Mouse (Mus musculus): ENCODE measurements around the gene Golim4. TPM values are rescaled to one million over a fixed set of nuclear protein-coding genes. Genes with fewer than 3 reads are reported as not detected.
"Not testable (repeated sequence)": the region's sequence is repeated elsewhere in the genome, so short reads cannot be mapped to it uniquely, and the experiment has no call there.

Gene Golim4
- polyA plus RNA-seq (2015; fragmentation: Nextera tagmentation; extraction: Ambion mirVana), result 18.8 and 19.0 TPM in 2 replicates

DNA sequence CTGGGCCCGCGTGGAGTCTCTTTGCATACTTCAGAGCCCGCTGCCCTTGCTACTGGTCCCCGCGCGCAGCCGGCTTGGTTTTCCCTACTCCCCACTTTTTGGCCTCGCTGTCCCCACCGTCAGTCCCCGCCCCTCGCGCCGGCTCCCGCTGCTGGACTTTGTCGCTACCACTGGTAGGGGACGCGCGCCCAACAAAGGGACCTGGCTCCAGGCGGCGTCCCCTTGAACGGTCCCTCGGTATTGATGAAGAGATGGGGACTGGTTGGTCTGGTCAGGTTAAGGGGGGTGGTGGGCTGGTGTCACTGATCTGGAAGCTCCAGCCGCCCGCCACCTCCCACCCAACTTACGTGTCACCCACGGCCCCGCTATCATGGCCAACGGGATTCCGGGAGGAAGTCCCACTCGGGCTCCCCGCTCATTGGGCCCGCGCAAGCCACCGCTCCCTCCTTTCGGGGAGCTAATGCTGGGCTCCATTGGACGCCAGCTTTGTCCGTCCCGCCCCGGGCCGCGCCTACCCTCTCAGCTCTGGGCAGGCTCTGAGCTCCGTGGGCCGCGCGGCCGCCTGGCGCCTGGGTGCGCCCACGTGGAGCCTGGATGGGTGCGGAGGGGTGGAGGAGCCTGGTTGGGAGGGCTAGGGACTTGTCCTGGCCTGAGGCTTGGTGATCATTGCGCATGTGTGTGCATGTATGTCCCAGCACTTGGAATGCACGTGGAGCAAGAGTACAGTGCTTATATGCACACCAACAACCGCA, at the start of gene Golim4:
Gene Golim4, minus strand, starts transcription at position 399 of the 752 bp plus-strand sequence.
- H3K27ac ChIP-seq, result peak within 1 kb of the TSS; percentile 84

DNA sequence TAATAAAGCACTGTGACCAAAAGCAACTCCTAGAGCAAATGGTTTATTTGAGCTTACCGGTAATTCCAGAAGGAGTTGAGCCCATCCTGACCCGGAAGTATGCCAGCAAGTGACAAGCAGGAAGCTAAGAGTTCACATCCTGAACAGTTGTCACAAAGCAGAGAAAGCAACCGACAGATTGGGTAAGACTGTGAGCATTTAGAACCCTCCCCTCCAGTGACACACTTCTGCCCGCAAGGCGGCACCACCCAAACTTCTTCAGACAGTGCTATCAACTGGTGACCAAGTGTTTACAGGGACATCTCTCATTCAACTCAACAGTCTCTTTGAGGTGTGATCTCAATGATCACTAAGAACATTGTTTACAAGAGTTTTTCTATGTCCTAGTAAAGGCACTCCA, 48.9 kb upstream of the Golim4 start:
- no peak for ATAC-seq (replicated peaks)
- H3K9ac ChIP-seq, result no peak overlapping the region
- H3K27ac ChIP-seq, result no peak overlapping the region
- no peaks in the 10 kb centered on the region for H3K36me3 ChIP-seq (replicated peaks)
- H3K4me1 ChIP-seq, result no peaks in the 10 kb centered on the region
- no peak overlapping the region for H3K4me2 ChIP-seq
- H3K9me3 ChIP-seq, result no peaks in the 10 kb centered on the region
- no peak overlapping the region for H3K4me3 ChIP-seq
- 87% methylated on average over 5 of the region's 5 CpGs for WGBS
- H3K27me3 ChIP-seq (replicated peaks), result no peaks in the 10 kb centered on the region

More for the DNA sequence above, at the start of gene Golim4:
- under 1% methylated on average over 53 of the region's 53 CpGs for WGBS
- peak within 1 kb of the TSS; percentile 63 for H3K9ac ChIP-seq
- H3K4me2 ChIP-seq, result peak within 1 kb of the TSS; percentile 73
- peaks cover 32% of the 10 kb centered on the region for H3K4me1 ChIP-seq
- H3K36me3 ChIP-seq (replicated peaks), result no peaks in the 10 kb centered on the region
- no peaks in the 10 kb centered on the region for H3K9me3 ChIP-seq
- peak within 1 kb of the TSS; percentile 86 for H3K4me3 ChIP-seq
- peak; percentile 100 for ATAC-seq (replicated peaks)
- H3K27me3 ChIP-seq (replicated peaks), result no peaks in the 10 kb centered on the region

DNA sequence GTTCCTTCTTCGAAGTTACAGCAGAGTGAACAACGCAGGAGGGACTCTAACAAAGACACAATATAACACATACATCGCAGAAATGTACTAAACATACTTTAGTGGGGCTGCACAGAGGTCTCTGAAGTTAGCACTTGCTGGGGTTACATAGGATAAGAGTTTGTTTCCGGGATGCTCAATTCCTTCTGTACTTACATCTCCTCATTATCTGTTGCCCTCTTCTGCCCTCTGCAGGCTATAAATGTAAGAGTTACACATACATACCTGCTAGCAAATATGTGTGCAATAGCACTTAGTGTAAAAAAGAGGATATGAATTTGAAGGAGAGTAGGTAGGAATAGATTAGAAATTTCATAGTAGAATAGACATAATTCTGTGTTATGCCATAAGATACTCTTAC, 44.4 kb upstream of the Golim4 start:
- Histone ChIP-seq H3K27me3 (replicated peaks) (no peaks in the 10 kb centered on the region), H3K9me3 (no peaks in the 10 kb centered on the region), H3K9ac (no peak overlapping the region), H3K4me3 (no peak overlapping the region), H3K4me1 (no peaks in the 10 kb centered on the region), H3K36me3 (replicated peaks) (no peaks in the 10 kb centered on the region), H3K4me2 (no peak overlapping the region), H3K27ac (no peak overlapping the region)
- ATAC-seq (replicated peaks), result peak; percentile 88
- 49% methylated on average over 4 of the region's 4 CpGs for WGBS

DNA sequence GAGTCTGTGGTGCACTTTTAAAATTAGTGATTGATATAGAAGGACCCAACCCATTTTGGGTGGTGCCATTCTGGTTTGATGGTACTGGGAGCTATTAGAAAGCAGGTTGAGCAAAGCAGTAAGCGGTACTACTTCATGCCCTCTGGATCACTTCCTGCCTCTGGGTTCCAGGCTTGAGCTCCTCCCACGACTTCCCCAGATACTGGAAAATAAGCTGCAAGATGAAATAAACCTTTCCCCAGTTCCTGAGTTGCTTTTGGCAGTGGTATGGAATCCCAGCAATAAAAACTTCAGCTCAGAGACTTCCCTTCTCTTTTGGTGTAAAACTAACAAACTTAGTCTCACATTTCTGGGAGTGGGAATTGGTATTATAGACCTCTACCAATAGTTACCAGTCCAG, 43.7 kb upstream of the Golim4 start:
- Histone ChIP-seq H3K4me3 (no peak overlapping the region), H3K36me3 (replicated peaks) (no peaks in the 10 kb centered on the region), H3K9ac (no peak overlapping the region), H3K9me3 (no peaks in the 10 kb centered on the region), H3K4me2 (no peak overlapping the region), H3K27me3 (replicated peaks) (no peaks in the 10 kb centered on the region), H3K27ac (no peak overlapping the region), H3K4me1 (no peaks in the 10 kb centered on the region)
- WGBS, result 58% methylated on average over 2 of the region's 2 CpGs
- no peak for ATAC-seq (replicated peaks)

DNA sequence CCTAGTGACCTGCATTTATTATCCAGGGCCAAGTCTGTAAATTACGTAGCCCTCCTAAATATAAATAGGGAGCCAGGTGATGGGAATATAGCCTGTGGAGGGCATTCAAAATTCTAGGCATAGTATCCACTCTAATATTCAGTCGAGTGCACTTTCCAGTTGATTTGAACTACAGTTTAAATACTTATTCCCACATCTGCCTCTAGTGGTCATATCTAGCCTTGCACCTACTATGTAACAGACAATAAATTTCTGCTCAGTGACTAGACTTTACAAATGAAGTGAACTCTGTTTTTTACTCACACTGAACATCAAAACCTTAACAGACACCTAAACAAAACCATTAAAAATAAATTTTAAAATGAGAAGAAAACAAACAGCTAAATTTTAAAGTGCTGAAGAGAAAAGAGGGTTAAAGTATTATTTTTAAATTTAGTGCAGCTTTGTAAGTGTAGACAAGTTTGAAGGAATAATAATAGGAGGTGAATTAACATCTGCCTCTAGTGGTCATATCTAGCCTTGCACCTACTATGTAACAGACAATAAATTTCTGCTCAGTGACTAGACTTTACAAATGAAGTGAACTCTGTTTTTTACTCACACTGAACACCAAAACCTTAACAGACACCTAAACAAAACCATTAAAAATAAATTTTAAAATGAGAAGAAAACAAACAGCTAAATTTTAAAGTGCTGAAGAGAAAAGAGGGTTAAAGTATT, 24.4 kb upstream of the Golim4 start:
- not testable (repeated sequence) for H3K9ac ChIP-seq; H3K4me3 ChIP-seq; H3K9me3 ChIP-seq; H3K4me1 ChIP-seq; H3K4me2 ChIP-seq; H3K27me3 ChIP-seq (replicated peaks); H3K36me3 ChIP-seq (replicated peaks); H3K27ac ChIP-seq; ATAC-seq (replicated peaks)
- 83% methylated on average over 2 of the region's 2 CpGs for WGBS

DNA sequence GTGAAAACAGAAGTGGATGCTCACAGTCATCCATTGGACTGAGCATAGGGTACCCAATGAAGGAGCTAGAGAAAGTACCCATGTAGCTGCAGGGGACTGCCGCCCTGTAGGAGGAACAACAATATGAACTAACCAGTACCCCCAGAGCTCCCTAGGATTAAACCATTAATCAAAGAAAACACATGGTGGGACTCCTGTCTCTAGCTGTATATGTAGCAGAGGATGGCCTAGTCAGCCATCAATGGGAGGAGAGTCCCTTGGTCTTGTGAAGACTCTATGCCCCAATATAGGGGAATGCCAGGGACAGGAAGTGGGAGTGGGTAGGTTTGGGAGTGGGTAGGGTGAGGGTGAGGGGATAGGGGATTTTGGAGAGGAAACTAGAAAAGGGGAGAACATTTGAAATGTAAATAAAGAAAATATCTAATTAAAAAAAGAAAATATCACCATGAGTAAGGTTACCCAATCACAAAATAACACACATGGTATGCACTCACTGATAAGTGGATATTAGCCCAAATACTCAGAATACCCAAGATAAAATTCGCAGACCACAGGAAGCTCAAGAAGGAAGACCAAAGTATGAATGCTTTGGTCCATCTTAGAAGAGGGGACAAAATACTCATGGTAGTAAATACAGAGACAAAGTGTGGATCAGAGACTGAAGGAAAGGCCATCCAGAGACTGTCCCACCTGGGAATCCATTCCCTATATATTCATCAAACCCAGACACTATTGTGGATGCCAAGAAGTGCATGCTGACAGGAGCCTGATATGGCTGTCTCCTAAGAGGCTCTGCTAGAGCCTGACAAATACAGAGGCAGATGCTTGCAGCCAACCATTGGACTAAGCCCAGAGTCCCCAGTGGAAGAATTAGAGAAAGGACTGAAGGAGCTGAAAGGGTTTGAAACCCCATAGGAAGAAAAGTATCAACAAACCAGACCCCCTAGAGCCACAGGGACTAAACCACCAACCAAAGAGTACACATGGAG, 6.3 kb upstream of the Golim4 start:
- not testable (repeated sequence) for H3K4me3 ChIP-seq; H3K27me3 ChIP-seq (replicated peaks); H3K4me2 ChIP-seq; ATAC-seq (replicated peaks); H3K4me1 ChIP-seq; H3K9me3 ChIP-seq; H3K36me3 ChIP-seq (replicated peaks); H3K27ac ChIP-seq; H3K9ac ChIP-seq
- WGBS, result 92% methylated on average over 2 of the region's 2 CpGs

DNA sequence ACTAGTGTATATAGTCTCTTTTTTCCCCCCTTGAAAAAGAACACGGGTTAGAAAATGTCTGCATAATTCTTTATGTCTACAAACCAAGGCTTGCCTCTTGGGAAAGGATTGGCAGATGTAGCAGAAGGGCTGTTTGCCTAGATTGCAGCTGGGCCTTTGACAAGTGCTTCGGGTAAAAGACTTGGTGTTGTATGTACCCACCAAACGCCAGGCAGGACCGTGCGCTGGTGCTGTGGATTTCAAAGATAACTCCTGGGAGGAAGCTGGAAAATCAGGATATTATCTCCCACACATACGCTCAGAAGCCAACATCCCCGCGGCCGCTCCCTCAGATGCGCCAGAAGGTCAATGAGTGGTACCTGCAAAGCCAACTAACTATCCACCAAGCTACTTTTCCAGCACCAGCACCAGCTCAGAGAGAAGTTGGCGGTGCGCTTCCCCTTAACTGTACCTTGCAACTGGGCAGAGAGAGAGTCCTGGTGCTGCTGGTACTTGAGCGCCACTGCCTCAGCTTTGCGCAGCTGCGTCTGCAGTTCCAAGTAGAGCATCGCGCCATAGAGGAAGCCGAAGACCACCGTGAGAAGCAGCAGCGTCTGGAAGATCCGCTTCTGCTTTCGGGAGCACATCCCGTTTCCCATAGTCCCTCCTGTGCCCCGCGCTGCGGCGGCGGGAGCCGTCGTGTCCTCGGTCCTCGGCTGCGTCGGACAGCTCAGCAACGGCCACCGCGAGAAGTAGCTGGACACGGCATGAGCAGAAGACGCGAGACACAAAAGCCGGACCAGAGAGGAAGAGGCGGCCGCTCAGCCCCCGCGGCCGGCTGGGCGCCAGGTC, 873 bp downstream of the Golim4 start:
- no peaks in the 10 kb centered on the region for H3K27me3 ChIP-seq (replicated peaks)
- H3K4me2 ChIP-seq, result peak overlapping the region; percentile 73
- peak overlapping the region; percentile 86 for H3K4me3 ChIP-seq
- H3K9ac ChIP-seq, result peak overlapping the region; percentile 63
- peak; percentile 53 for ATAC-seq (replicated peaks)
- peak overlapping the region; percentile 84 for H3K27ac ChIP-seq
- peaks cover 32% of the 10 kb centered on the region for H3K4me1 ChIP-seq
- H3K36me3 ChIP-seq (replicated peaks), result no peaks in the 10 kb centered on the region
- H3K9me3 ChIP-seq, result no peaks in the 10 kb centered on the region
- under 1% methylated on average over 47 of the region's 47 CpGs for WGBS

DNA sequence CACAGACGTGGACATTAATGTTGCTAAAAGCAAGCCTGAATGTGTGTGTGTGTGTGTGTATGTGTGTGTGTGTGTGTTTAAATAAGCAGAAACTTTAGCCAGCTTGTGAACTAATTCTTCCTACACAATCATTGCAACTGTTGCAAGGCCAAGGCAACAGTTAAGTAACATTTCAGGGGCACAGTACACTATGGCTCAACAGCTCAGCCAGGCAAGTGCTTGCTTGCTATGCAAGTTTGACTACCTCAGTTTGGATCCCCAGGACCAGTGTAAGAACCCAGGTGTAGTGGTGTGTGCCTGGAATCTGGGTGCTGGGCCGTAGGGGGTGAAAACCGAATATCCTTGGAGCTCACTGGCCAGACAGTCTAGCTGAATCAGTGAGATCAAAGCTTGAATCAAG, 2.6 kb downstream of the Golim4 start:
- Histone ChIP-seq H3K4me1 (peaks cover 32% of the 10 kb centered on the region), H3K27me3 (replicated peaks) (no peaks in the 10 kb centered on the region), H3K27ac (no peak overlapping the region), H3K4me2 (peak overlapping the region; percentile 73), H3K36me3 (replicated peaks) (no peaks in the 10 kb centered on the region), H3K9me3 (no peaks in the 10 kb centered on the region), H3K4me3 (no peak overlapping the region), H3K9ac (no peak overlapping the region)
- no peak for ATAC-seq (replicated peaks)
- WGBS, result 51% methylated on average over 3 of the region's 3 CpGs

DNA sequence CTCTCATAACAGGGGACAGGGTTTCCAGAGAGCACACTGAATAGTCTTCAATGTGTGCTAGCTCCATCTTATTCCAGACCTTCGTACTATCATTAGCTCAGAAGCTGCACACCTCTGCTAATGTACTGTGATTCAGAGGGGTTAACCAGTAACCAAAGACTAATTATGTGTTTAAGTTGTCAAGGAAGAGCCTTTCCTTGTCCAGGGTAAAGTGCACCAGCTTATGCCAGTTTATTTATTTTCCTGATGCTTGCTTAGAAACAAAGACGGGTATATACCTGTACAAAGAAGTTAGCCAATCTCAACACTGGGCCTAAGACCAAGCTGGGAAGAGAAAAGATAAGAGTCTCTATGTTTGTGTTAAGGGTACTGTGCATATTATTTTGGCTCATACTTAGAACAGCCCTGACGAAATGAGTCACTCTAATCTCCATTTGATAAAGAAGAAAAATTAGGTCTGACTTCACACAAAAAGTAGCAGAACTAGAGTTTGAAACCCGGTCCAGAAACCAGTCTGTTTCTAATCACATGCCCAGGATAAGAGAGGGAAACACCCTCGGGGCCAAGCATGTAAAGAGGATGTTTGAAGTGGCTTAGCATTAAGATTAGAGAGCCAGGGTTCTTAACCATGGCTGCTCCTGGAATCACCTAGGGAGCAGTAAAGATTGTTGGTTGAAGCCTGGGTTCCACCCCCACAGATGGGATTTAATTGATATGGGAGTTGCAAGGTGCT, 4.3 kb downstream of the Golim4 start:
- ATAC-seq (replicated peaks), result no peak
- peaks cover 32% of the 10 kb centered on the region for H3K4me1 ChIP-seq
- no peak overlapping the region for H3K4me2 ChIP-seq
- H3K9me3 ChIP-seq, result no peaks in the 10 kb centered on the region
- H3K36me3 ChIP-seq (replicated peaks), result no peaks in the 10 kb centered on the region
- H3K27me3 ChIP-seq (replicated peaks), result no peaks in the 10 kb centered on the region
- no peak overlapping the region for H3K27ac ChIP-seq
- WGBS, result 63% methylated on average over 5 of the region's 5 CpGs
- H3K9ac ChIP-seq, result no peak overlapping the region
- no peak overlapping the region for H3K4me3 ChIP-seq

DNA sequence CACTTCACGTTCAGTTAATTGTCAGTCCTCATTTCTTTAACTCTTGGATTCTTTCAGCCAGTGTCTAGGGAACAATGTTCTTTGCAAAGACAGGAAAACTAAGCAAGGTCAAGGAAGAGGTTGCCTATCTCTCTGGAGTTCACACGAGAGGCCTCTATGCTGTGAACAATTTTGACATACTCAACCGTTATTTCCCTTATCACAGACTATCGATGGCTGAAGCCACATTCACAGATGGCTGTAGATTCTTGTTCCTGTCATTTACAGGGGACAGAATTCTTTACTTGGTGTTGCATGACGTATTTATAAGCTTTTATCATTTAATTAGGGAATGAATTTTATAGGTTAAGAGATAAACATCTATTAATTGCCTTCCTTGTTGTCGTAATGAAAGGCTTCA, 5.9 kb downstream of the Golim4 start:
- 83% methylated on average over 6 of the region's 6 CpGs for WGBS
- no peak overlapping the region for H3K9ac ChIP-seq

DNA sequence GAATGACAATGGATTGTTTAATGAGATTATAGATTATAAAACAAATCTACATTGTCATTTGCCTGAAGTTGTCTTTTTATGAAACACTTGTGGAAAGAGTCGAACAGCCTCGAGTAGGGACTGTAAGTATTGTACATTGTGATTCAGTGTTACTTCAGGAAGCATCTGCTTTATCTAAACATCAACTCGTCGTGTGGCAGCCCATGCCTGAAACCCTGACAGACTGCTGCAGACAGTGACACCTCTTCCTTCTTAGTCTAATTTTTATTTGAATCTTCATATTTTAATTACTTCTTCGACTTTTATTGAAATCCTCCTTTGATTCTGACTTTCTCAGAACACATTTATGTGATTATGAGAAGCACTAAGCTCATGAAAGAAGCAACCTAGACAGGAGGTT, 7.4 kb downstream of the Golim4 start:
- no peak overlapping the region for H3K4me2 ChIP-seq
- no peaks in the 10 kb centered on the region for H3K36me3 ChIP-seq (replicated peaks)
- no peak overlapping the region for H3K9ac ChIP-seq
- no peak for ATAC-seq (replicated peaks)
- no peak overlapping the region for H3K27ac ChIP-seq
- H3K4me3 ChIP-seq, result no peak overlapping the region
- H3K27me3 ChIP-seq (replicated peaks), result no peaks in the 10 kb centered on the region
- WGBS, result 89% methylated on average over 5 of the region's 5 CpGs
- no peaks in the 10 kb centered on the region for H3K9me3 ChIP-seq
- peaks cover 13% of the 10 kb centered on the region for H3K4me1 ChIP-seq

More for the DNA sequence above, 5.9 kb downstream of the Golim4 start:
- H3K36me3 ChIP-seq (replicated peaks), result no peaks in the 10 kb centered on the region
- H3K4me1 ChIP-seq, result peaks cover 27% of the 10 kb centered on the region
- no peak for ATAC-seq (replicated peaks)
- H3K4me3 ChIP-seq, result no peak overlapping the region
- no peak overlapping the region for H3K4me2 ChIP-seq
- no peaks in the 10 kb centered on the region for H3K9me3 ChIP-seq
- H3K27me3 ChIP-seq (replicated peaks), result no peaks in the 10 kb centered on the region
- no peak overlapping the region for H3K27ac ChIP-seq
